Mouse (Mus musculus) kidney, adult 11 months (tissue): Measurements from ENCODE around the gene Ppp1r14a.

Experiments used
- DNase-seq: peaks from one replicate; pipeline ENCODE4 v3.0.0; 2022

Gene Ppp1r14a

GRCm38 (mm10) chr7:29288942-29289638, at the start of gene Ppp1r14a:
Gene Ppp1r14a, plus strand, starts transcription at chr7:29289308.
- no peak for DNase-seq

GRCm38 (mm10) chr7:29244732-29245416, 44.2 kb upstream of the Ppp1r14a start:
- no peak for DNase-seq

- no peak for DNase-seq
Measured at GRCm38 (mm10) chr7:29246015-29246414, 43.1 kb upstream of the Ppp1r14a start.

DNA sequence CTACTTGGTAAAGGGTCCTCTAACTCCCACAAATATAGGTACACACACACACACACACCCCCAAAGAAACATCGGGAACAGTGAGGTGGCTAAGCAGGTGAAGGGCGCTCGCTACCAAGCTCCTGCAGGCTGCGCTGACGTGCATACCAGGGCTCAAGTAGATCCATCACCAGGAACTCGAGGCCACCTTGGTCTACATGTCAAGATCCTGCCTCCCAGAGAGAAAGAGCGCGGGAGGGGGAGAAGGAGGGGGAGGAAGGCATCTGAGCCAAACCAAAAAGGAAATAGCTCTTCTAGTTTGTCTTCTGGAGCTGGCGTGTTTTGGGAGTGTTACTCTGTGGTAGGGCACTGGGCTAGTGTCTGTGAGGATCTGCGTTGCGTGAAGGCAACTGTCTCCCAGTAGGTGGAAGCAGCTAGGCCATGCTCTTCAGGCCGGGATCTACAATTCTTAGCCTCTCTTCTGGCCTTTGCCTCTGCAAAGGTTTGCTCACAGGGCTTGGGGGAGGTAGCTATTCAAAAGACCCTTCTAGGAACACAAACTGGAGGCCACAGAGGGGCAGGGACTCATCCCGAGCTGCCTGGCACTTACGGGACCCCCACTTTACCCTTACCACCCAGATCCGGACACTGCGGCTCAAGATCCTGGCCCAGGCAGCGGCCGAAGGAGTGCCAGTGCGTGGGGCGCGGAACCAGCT, 42.3 kb upstream of the Ppp1r14a start:
- no peak for DNase-seq

GRCm38 (mm10) chr7:29247314-29247700, 41.8 kb upstream of the Ppp1r14a start:
- DNase-seq = peak; percentile 72

- no peak for DNase-seq
Measured at GRCm38 (mm10) chr7:29247706-29248105, 41.4 kb upstream of the Ppp1r14a start.

DNA sequence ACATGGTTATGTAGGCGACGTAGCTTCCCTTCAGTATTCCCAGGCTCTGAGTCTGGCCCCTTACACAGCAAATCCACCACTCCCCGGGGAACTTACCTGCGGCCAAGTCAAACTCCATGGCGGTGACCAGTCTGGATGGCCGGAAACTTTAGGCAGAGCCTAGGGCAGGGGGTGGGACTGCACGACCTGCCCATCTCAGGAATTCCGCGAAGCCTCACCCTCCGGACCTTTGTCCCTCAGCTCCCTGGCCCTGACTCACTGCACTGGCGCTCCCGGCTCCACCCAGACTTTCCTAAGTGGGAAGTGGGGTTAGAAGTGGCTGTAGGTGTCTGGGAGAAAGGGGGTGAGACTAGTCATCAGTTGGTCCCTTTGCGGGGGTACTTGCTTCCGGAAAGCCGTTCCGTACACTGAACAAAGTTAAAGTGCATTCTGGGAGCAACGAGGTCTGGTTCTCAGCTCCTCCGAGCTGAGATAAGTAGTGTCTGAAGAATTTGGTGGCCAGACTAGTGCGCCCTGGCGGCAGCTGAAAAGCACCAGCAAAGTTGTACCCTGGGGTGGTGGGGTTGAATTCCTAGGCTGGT, 40.8 kb upstream of the Ppp1r14a start, which contains the start of gene 2200002D01Rik:
TSS of gene 2200002D01Rik (minus strand) at position 206 of the 581 bp plus-strand sequence.
- DNase-seq = peak; percentile 71

DNA sequence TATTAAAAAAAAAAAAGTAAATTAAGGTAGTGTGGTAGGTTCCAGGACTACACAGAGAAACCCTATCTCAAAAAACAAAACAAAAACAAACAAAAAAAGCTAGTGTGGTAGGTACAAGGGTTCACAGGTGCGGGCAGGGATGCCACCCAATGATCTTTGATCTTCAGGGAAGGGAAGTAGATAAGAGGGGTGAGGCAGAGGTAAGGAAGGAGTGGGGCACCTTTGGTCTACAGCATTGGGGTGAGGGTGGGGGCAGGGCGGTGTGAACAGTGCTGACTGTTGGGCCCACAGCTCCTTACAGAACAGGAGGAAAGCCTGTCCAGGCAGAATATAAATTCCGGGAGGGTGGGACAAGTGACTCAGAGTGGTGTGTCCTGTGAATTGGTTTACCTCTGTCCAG, 37.9 kb upstream of the Ppp1r14a start:
- no peak for DNase-seq

DNA sequence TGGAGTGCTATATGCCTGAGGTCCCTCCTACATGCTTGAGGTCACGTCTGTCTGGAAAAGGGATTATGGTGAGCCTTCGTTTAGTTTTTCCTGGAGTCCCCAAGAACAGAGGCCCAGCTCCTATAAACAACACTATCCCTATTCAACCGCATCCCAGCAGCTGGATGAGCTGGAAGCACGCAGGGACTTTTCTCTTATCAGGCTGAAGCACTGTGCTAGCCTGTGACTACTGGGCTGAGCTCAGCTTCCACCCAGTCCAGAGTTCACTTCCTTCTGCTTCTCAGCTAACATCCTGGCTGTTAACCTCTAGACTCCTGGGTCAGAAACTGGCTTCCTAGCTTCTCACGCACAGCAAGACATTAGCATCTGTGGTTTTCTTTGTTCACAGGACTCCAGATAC, 35.3 kb upstream of the Ppp1r14a start:
- peak; percentile 64 for DNase-seq

DNA sequence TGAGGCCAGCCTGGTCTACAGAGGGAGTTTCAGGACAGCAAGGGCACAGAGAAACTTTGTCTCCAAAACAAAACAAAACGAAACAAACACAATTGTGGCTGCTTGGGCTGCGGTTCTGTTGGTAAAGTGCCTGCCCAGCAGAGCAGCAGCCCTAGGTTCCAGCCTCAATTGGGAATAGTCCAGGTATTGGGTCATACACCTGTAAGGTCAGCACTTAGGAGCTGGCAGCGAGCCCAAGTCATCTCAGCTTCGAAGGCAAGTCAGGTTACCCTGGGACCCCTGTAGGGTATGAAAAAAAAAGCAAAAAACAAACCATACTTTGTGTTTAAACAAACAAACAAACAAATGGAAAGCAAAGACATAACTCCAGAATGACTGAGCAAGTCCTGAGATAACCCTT, 33.2 kb upstream of the Ppp1r14a start:
- no peak for DNase-seq

GRCm38 (mm10) chr7:29257368-29257767, 31.7 kb upstream of the Ppp1r14a start:
- peak; percentile 88 for DNase-seq

DNA sequence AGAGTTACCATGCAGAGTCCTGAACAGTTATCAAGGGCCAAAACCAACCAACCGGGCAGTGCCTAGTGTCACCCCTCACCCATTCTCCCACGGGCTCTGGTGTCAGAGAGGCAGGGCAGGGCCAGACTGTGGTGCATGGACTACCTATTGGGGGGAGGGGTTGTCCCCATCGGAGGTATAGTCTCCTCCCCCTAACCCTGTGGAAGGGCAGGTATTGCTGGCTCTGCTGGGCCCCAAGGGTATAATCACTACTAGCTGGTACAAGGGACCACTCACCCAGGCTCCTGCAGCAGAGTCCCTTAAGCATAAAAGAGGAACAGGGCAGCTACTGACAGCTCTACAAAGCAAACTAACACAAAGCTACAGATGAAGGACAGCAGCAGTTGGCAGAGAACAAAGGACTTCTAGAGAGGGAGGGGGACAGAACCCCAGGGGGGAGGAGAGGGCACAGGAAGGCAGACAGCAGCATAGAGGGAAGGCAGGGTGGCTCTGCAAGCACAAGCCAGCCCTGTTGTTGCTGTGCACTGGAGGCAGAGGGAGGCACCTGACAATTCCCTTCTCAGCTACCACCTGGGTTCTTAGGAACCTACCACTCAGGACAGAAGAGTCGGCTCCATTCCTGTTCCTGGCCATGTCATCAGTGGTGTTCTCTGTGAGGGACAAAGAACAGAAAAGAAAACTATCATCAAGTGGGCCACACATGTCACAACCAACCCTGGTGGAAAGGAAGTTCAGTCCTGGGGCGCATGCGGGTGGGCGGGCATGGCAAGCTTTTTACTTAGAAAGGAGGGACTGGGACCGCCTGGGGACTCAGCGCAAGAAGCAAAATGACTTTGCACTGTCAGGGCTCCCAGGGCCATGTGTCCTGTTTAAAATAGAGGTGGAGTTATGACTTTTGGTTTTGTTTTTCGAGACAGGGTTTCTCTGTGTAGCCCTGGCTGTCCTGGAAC, 29.1 kb upstream of the Ppp1r14a start:
- DNase-seq = no peak

DNA sequence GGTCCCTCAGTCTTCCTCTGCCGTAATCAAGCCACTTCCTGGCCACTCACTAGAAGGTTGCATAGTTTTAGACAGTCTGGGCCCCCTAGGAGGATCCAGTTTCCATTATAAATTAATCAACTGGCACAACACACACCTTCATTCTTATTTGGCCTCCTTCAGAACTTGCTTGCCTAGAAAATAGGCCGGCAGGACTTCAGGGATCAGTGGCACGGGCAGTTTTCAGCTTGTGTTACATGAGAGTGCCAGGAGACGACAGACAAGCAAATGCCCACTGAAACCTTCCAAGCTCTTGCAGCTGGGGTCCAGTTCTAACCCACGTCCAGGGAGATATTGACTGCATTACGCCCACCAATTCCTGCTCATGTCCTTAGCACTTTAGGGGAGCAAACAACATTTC, 27.0 kb upstream of the Ppp1r14a start:
- DNase-seq = peak; percentile 70

DNA sequence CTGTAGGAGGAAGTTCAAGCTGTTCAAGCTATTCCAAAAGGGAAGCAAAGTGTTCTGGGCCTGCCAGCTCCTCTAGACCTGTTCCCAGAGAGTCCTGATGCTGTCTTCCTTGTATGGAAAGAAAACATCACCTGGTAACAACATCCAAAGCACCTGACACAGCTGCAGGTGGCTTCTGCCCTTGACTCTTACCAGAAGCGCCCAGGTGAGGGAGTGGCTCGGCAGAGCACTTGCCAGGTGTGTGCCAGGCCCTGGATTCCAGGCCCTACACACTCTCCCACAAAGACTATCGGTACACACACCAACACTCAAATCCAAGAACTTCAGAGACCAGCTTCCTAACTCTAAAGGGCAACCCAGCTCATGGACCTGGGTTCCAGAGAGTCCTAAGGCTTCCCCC, 25.3 kb upstream of the Ppp1r14a start:
- no peak for DNase-seq

DNA sequence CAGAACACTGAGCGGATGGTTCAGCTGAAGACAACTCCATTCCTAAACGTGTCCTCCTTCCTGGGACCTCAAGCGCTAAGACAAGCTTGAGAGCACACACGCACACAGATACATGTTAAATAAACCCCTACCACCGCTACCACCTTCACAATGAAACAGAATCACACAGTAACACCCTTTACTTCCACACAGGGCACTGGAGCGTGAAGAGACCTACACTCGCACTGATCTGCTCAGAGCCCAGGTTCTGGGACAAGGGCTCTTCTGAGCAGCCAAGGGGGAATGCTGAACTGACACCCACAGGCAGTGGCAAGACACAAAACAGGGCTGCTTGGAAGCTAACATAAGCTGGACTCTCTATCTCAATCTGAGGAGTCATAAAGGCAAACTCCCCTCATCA, 23.5 kb upstream of the Ppp1r14a start:
- no peak for DNase-seq

DNA sequence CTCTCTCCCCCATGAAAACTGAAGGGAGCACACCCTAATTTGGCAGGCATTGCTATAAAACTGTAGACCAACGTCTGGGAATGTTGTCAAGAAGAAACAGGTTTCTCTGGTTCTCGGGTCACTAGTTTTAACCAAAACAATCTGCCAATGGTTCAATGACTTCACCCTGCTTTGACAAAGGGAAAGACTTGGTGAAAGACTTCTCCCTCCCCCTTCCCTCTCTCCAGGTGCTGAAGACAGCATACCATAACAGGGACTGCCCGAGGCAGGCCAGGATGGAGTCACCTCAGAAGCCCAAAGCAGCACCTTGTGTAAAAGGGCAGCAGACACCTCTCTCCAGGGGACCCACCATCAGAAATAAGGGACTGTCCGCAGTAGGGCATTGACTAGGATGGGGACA, 22.2 kb upstream of the Ppp1r14a start:
- peak; percentile 74 for DNase-seq

DNA sequence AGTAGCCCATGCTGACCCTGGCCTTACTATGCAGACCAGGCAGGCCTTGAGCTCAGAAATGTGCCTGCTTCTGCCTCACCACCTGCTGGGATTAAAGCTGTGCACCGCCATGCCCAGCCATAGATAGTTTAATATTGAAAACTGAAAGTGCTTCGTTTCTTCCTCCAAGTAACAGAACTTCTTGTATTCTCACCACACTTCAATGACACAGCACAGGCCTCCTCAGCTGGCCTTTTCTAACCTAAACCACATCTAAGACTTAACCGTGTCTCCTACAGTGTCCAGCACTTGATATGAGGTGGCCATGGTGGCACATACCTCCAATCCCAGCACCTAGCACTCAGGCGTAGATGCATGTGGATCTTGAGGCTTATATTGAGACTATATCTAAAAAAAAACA, 18.7 kb upstream of the Ppp1r14a start:
- DNase-seq = no peak

GRCm38 (mm10) chr7:29271687-29272465, 17.2 kb upstream of the Ppp1r14a start:
- peak; percentile 40 for DNase-seq

- DNase-seq = peak; percentile 81
Measured at GRCm38 (mm10) chr7:29276715-29277114, 12.4 kb upstream of the Ppp1r14a start.

GRCm38 (mm10) chr7:29277510-29277909, 11.6 kb upstream of the Ppp1r14a start:
- DNase-seq = no peak

- DNase-seq = no peak
Measured at GRCm38 (mm10) chr7:29279261-29279660, 9.8 kb upstream of the Ppp1r14a start.

DNA sequence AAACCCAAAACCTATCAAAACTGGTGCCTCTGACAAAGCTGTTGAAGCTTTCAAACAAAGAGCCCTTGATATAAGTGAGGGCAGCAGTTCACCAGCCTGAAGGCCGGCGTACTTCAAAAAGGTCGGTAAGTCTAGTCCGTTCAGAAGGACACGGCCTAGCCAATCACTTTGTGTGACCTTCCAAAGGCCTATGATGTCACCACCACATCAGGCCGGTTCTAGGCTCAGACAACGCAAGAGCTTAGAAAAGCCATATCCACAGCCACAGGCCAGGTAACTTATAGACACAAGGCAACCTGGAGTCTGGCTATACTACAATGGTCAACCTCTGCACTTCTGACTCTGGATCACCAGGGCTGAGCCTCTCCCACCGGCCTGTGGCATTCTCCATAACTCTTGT, 9.2 kb upstream of the Ppp1r14a start:
- no peak for DNase-seq
